Mouse (Mus musculus) thymus, postnatal 10 days (tissue): ENCODE results near the gene 6030458C11Rik.

ENCODE experiments used
- DNase-seq, 2 experiments: peaks; one replicate each; pipeline ENCODE4 v3.0.0; 2021; ENCODE audit warnings: low spot score in 2 of 2

The 6030458C11Rik gene

GRCm38 (mm10) chr15:12824197-12824952 is at the start of gene 6030458C11Rik, which contains the start of gene Drosha:
6030458C11Rik (minus strand) TSS chr15:12824649.
Drosha (plus strand) TSS chr15:12824815.
- DNase-seq = peak; percentile 98

- no peak for DNase-seq
These were observed 42.8 kb upstream of the 6030458C11Rik start for GRCm38 (mm10) chr15:12867269-12867668.

- DNase-seq = no peak
These were observed 41.3 kb upstream of the 6030458C11Rik start for GRCm38 (mm10) chr15:12865595-12866314.

- DNase-seq = no peak
These were observed 39.2 kb upstream of the 6030458C11Rik start for GRCm38 (mm10) chr15:12863669-12864068.

- DNase-seq = no peak
These were observed 37.6 kb upstream of the 6030458C11Rik start for GRCm38 (mm10) chr15:12862061-12862460.

GRCm38 (mm10) chr15:12858645-12859044 is 34.2 kb upstream of the 6030458C11Rik start:
- no peak for DNase-seq

GRCm38 (mm10) chr15:12857840-12858516 is 33.5 kb upstream of the 6030458C11Rik start:
- no peak for DNase-seq

- no peak for DNase-seq
These were observed 32.3 kb upstream of the 6030458C11Rik start for GRCm38 (mm10) chr15:12856780-12857179.

GRCm38 (mm10) chr15:12853471-12853870 is 29.0 kb upstream of the 6030458C11Rik start:
- no peak for DNase-seq

GRCm38 (mm10) chr15:12849373-12849772 is 24.9 kb upstream of the 6030458C11Rik start:
- DNase-seq = no peak

GRCm38 (mm10) chr15:12848196-12848975 is 23.9 kb upstream of the 6030458C11Rik start:
- DNase-seq = no peak

GRCm38 (mm10) chr15:12842833-12843232 is 18.4 kb upstream of the 6030458C11Rik start:
- no peak for DNase-seq

GRCm38 (mm10) chr15:12840737-12841136 is 16.3 kb upstream of the 6030458C11Rik start:
- DNase-seq = no peak

GRCm38 (mm10) chr15:12834231-12834630 is 9.8 kb upstream of the 6030458C11Rik start:
- DNase-seq = no peak

GRCm38 (mm10) chr15:12833385-12833784 is 8.9 kb upstream of the 6030458C11Rik start:
- DNase-seq = no peak

GRCm38 (mm10) chr15:12832599-12832998 is 8.2 kb upstream of the 6030458C11Rik start:
- no peak for DNase-seq

- DNase-seq = no peak
These were observed 5.4 kb upstream of the 6030458C11Rik start for GRCm38 (mm10) chr15:12829878-12830277.

GRCm38 (mm10) chr15:12825408-12825807 is 959 bp upstream of the 6030458C11Rik start:
- no peak for DNase-seq

- peak in 1 of 2 experiments; percentile 51 for DNase-seq
These were observed 516 bp upstream of the 6030458C11Rik start for GRCm38 (mm10) chr15:12824965-12825364.

- no peak for DNase-seq
These were observed 862 bp downstream of the 6030458C11Rik start for GRCm38 (mm10) chr15:12823455-12824119.
